Mouse (Mus musculus) E14TG2a.4 (cell line): ENCODE results near the gene BC049715.

Source experiments
- CTCF ChIP-seq: conservative IDR thresholded peaks from 2 replicates; pipeline ENCODE4 v1.5.1; 2014; ENCODE audit warnings: low read length
- NANOG ChIP-seq: IDR thresholded peaks from 2 replicates; pipeline ENCODE4 v1.6.1; 2014; ENCODE audit warnings: borderline replicate concordance, low read length, mixed read lengths
- POU5F1 ChIP-seq: IDR thresholded peaks from 2 replicates; pipeline ENCODE4 v1.6.1; 2014; ENCODE audit warnings: low read length, borderline replicate concordance

- TF ChIP-seq CTCF (no peak), NANOG (no peak), POU5F1 (no peak)
Observed at GRCm38 (mm10) chr6:136850267-136850666, 22.8 kb downstream of the BC049715 start.
